Mouse (Mus musculus): Measurements from ENCODE around the gene Tubd1. TPM values are rescaled to one million over a fixed set of nuclear protein-coding genes. Genes with fewer than 3 reads are reported as not detected.
"Not testable (repeated sequence)": the region's sequence is repeated elsewhere in the genome, so short reads cannot be mapped to it uniquely, and the experiment has no call there.

Tubd1 gene
- polyA plus RNA-seq, 1 experiment from 2014 or later = 13.2 TPM

DNA sequence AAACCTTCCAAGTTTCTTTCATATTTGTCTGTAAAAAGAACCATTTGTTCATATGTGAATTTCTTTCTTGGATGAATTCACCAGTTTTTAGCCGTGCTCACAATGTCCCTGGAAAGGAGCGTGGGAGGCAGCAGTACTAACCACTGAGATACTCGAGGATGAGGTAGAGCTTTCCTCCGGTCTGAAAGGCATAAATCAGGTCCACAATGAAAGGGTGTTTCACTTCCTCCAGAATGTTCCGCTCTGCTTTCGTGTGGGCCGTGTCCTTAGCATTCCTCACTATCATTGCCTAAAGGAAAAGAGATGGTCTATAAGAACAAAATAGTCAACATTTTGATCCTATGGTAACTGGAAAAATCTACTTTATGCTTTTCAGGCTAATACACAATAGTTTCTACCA lies 25.0 kb upstream of the Tubd1 start:
- no peaks in the 10 kb centered on the region for H3K9me3 ChIP-seq (ENCODE audit: control insufficient read depth, low read length)
- H3K36me3 ChIP-seq (ENCODE audit: control insufficient read depth, insufficient read depth, low read length) = peaks cover 21% of the 10 kb centered on the region
- no peak overlapping the region for H3K4me3 ChIP-seq (ENCODE audit: low read depth, low read length)
- H3K27me3 ChIP-seq (ENCODE audit: control insufficient read depth, insufficient read depth, low read length) = no peaks in the 10 kb centered on the region
- 91% methylated on average over 7 of the region's 7 CpGs for WGBS
- H3K4me1 ChIP-seq (ENCODE audit: control insufficient read depth, insufficient read depth, low read length) = no peaks in the 10 kb centered on the region
- H3K9ac ChIP-seq (ENCODE audit: low read length) = no peak overlapping the region
- DNase-seq (ENCODE audit: low spot score) (no peak), ATAC-seq (ENCODE audit: insufficient read depth, low FRiP score, low TSS enrichment) (no peak)
- no peak overlapping the region for H3K27ac ChIP-seq (ENCODE audit: low read depth, low read length)
- H3K4me2 ChIP-seq (ENCODE audit: low read depth) = no peak overlapping the region

DNA sequence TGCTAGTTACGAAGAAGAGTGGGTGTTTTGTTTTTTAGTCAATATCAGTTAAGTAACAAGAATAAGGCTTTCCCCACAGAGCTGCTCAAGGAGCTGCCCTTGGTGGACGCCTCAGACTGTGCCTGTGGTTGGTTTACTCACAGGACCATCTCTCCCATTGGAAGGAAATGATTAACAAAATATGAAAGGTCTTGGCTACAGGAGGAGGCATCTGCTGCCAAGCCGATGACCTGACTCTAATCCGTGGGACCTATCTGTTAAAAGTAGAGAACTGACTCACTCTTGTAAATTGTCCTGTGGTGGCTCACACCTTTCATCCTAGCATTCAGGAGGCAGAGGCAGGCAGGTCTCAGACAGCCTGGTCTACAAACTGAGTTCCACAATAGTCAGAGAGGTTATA lies 17.3 kb upstream of the Tubd1 start:
- Histone ChIP-seq H3K27ac (ENCODE audit: low read depth, low read length) (no peak overlapping the region), H3K9me3 (ENCODE audit: control insufficient read depth, low read length) (no peaks in the 10 kb centered on the region), H3K4me3 (ENCODE audit: low read depth, low read length) (no peak overlapping the region), H3K4me2 (ENCODE audit: low read depth) (no peak overlapping the region), H3K4me1 (ENCODE audit: control insufficient read depth, insufficient read depth, low read length) (no peaks in the 10 kb centered on the region), H3K9ac (ENCODE audit: low read length) (no peak overlapping the region), H3K27me3 (ENCODE audit: control insufficient read depth, insufficient read depth, low read length) (no peaks in the 10 kb centered on the region), H3K36me3 (ENCODE audit: control insufficient read depth, insufficient read depth, low read length) (peaks cover 7% of the 10 kb centered on the region; the same call in 1 of the 2 replicates)
- DNase-seq (ENCODE audit: low spot score) (no peak), ATAC-seq (ENCODE audit: insufficient read depth, low FRiP score, low TSS enrichment) (no peak)
- WGBS = 89% methylated on average over 4 of the region's 4 CpGs

DNA sequence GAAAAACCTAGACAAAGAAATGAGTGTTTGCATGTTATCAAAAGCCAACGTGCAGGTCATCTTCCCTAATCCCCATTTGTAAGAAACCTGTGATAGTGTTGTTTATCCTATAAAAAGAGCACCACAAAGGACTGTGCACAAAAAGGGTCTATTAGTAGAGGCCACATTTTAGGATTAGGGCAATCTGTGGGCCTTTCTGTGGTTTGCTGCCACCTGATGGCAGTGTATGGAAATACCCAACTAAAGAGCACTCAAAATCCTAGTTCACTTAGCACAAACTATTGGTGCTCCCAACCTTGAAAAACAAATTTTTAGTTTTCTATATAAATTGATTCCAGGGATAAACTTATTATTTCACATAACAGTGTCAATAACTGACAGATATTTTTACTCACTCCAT lies 12.0 kb upstream of the Tubd1 start:
- no peak for ATAC-seq (ENCODE audit: insufficient read depth, low FRiP score, low TSS enrichment)
- Histone ChIP-seq H3K4me1 (ENCODE audit: control insufficient read depth, insufficient read depth, low read length) (no peaks in the 10 kb centered on the region), H3K4me3 (ENCODE audit: low read depth, low read length) (no peak overlapping the region), H3K36me3 (ENCODE audit: control insufficient read depth, insufficient read depth, low read length) (0 out of 2 replicates have a peak, but pooled peaks cover 2% of the 10 kb centered on the region), H3K27me3 (ENCODE audit: control insufficient read depth, insufficient read depth, low read length) (no peaks in the 10 kb centered on the region), H3K9me3 (ENCODE audit: control insufficient read depth, low read length) (no peaks in the 10 kb centered on the region), H3K27ac (ENCODE audit: low read depth, low read length) (no peak overlapping the region), H3K9ac (ENCODE audit: low read length) (no peak overlapping the region), H3K4me2 (ENCODE audit: low read depth) (no peak overlapping the region)
- DNase-seq (ENCODE audit: low spot score) = no peak
- 87% methylated on average over 1 of the region's 1 CpGs for WGBS

DNA sequence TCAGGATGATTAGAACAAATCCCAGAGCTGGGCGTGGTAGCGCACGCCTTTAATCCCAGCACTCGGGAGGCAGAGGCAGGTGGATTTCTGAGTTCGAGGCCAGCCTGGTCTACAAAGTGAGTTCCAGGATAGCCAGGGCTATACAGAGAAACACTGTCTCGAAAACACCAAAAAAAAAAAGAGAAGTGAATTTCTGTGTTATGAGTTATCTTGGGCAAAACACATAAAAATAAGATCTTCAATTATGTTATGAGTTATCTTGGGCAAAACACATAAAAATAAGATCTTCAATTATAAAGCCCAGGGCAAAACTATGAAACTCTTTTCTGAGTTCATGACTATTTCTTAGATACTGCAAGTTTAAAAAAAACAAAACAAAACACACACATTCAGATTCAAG lies 11.5 kb upstream of the Tubd1 start:
- not testable (repeated sequence) for H3K4me1 ChIP-seq (ENCODE audit: control insufficient read depth, insufficient read depth, low read length); ATAC-seq (ENCODE audit: insufficient read depth, low FRiP score, low TSS enrichment); H3K27me3 ChIP-seq (ENCODE audit: control insufficient read depth, insufficient read depth, low read length); H3K4me2 ChIP-seq (ENCODE audit: low read depth); H3K36me3 ChIP-seq (ENCODE audit: control insufficient read depth, insufficient read depth, low read length); H3K9me3 ChIP-seq (ENCODE audit: control insufficient read depth, low read length); H3K9ac ChIP-seq (ENCODE audit: low read length); H3K27ac ChIP-seq (ENCODE audit: low read depth, low read length); H3K4me3 ChIP-seq (ENCODE audit: low read depth, low read length); DNase-seq (ENCODE audit: low spot score)
- WGBS = 87% methylated on average over 6 of the region's 6 CpGs

DNA sequence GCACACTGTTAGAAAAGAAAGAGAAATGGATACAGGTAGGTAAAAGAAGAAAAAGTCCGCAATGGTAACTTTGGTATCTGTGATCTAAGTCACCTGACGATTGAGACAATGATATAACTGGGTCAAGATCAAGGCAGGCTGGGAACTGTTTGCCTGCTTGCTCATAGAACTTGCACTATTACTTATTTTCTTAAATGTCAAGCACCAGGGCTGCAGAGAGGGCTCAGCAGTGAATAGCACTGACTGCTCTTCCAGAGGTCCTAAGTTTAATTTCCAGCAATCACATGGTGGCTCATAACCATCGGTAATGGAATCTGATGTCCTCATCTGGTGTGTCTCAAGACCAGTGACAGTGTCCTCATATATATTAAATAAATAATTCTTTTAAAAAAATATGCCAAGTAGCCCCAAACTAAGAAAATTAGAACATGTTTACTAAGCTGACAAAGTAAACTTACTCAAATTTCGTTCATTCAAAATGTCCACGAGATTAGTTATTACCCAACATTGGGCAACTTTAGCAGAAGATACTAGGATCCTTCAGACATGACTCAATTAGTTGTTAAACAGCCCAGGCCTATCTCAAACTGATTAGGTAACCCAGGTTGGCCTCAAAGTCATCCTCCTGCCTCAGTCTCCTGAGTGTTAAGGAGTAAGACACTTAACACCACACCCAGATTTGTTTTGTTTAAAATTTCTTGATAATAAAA lies 10.4 kb upstream of the Tubd1 start:
- DNase-seq (ENCODE audit: low spot score) = no peak
- no peak for ATAC-seq (ENCODE audit: insufficient read depth, low FRiP score, low TSS enrichment)
- no peak overlapping the region for H3K27ac ChIP-seq (ENCODE audit: low read depth, low read length)
- 94% methylated on average over 5 of the region's 5 CpGs for WGBS
- H3K4me1 ChIP-seq (ENCODE audit: control insufficient read depth, insufficient read depth, low read length) = no peaks in the 10 kb centered on the region
- no peak overlapping the region for H3K4me3 ChIP-seq (ENCODE audit: low read depth, low read length)
- H3K4me2 ChIP-seq (ENCODE audit: low read depth) = no peak overlapping the region
- H3K9me3 ChIP-seq (ENCODE audit: control insufficient read depth, low read length) = no peaks in the 10 kb centered on the region
- no peak overlapping the region for H3K9ac ChIP-seq (ENCODE audit: low read length)
- no peaks in the 10 kb centered on the region for H3K36me3 ChIP-seq (ENCODE audit: control insufficient read depth, insufficient read depth, low read length)
- H3K27me3 ChIP-seq (ENCODE audit: control insufficient read depth, insufficient read depth, low read length) = no peaks in the 10 kb centered on the region

DNA sequence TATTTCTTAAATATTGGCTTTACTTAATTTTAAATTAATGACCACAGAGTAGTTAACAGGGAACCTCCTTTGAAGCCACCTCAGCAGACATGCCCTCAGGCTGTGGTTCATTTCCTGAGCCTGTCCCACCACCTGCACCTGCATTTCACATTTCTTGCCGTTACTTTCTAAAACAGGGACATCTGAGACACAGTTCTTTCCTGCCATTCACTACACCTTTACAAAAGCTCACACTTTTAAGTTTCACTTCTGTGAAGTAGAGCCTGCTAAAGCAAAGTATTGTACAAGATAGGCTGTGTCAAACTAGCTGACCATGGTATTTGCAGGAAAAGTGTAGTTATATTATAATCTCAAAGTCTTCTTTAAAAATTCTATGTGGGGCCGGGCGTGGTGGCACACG lies 6.0 kb upstream of the Tubd1 start:
- no peaks in the 10 kb centered on the region for H3K36me3 ChIP-seq (ENCODE audit: control insufficient read depth, insufficient read depth, low read length)
- no peaks in the 10 kb centered on the region; the same call in 1 of the 2 replicates for H3K4me1 ChIP-seq (ENCODE audit: control insufficient read depth, insufficient read depth, low read length)
- no peaks in the 10 kb centered on the region for H3K27me3 ChIP-seq (ENCODE audit: control insufficient read depth, insufficient read depth, low read length)
- ATAC-seq (ENCODE audit: insufficient read depth, low FRiP score, low TSS enrichment) (no peak), DNase-seq (ENCODE audit: low spot score) (no peak)
- no peak overlapping the region for H3K9ac ChIP-seq (ENCODE audit: low read length)
- H3K9me3 ChIP-seq (ENCODE audit: control insufficient read depth, low read length) = no peaks in the 10 kb centered on the region
- H3K4me3 ChIP-seq (ENCODE audit: low read depth, low read length) = no peak overlapping the region
- no peak overlapping the region for H3K27ac ChIP-seq (ENCODE audit: low read depth, low read length)
- H3K4me2 ChIP-seq (ENCODE audit: low read depth) = no peak overlapping the region
- 97% methylated on average over 4 of the region's 4 CpGs for WGBS

DNA sequence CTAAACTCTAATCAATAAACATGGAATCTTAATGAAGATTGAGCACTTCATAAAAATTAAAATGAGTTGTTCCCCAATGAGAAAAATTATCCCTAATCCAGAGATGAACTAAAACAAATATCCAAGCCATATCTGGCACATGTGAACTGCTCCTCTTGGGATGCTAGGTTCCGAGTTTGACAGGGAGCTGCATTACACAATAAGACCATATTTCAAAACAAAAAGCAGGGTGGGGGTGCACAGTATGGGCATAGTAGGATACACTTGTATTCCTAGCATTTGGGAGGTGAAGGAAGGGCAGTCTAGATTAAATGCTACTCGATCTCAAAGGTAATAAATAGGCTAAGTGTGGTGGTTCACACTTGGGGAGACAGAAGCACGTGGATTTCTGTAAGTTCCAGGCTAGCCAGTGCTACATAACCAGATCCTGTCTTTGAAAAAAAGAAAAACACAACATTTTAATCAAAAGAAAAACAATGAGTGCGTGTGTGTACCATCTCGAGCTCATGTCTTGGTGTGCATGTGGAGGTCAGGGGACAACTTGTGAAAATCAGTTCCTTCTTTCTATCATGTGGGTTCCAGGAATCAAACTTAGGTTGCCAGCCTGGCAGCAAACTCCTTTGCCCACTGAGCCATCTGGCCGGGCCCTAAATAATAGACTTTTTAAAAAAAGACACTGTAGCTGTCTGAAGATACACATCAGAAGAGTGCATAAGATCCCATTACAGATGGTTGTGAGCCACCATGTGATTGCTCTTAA lies 4.9 kb upstream of the Tubd1 start:
- no peak overlapping the region for H3K27ac ChIP-seq (ENCODE audit: low read depth, low read length)
- no peaks in the 10 kb centered on the region for H3K9me3 ChIP-seq (ENCODE audit: control insufficient read depth, low read length)
- H3K4me2 ChIP-seq (ENCODE audit: low read depth) = no peak overlapping the region
- DNase-seq (ENCODE audit: low spot score) = no peak
- WGBS = 96% methylated on average over 6 of the region's 6 CpGs
- no peak overlapping the region for H3K4me3 ChIP-seq (ENCODE audit: low read depth, low read length)
- H3K36me3 ChIP-seq (ENCODE audit: control insufficient read depth, insufficient read depth, low read length) = no peaks in the 10 kb centered on the region
- H3K9ac ChIP-seq (ENCODE audit: low read length) = no peak overlapping the region
- H3K4me1 ChIP-seq (ENCODE audit: control insufficient read depth, insufficient read depth, low read length) = no peaks in the 10 kb centered on the region; the same call in 1 of the 2 replicates
- ATAC-seq (ENCODE audit: insufficient read depth, low FRiP score, low TSS enrichment) = no peak
- no peaks in the 10 kb centered on the region for H3K27me3 ChIP-seq (ENCODE audit: control insufficient read depth, insufficient read depth, low read length)

DNA sequence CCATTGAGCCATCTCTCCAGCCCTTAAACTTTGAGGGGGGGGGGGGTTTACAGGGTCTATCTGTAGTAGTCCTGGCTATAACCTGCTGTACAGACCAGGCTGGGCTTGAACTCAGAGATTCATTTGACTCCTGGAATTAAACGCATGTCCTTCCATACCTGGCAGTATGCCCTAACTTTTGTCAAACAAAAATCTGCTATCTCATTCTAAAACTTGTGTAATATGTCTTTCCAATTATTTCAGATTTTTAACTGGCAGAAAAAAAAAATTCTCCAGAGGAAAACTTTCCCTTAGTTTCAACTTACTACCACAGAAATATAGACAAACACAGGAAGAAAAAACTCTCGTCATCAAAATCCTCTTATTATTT lies 4.3 kb upstream of the Tubd1 start:
- Histone ChIP-seq H3K27me3 (ENCODE audit: control insufficient read depth, insufficient read depth, low read length) (no peaks in the 10 kb centered on the region), H3K4me3 (ENCODE audit: low read depth, low read length) (no peak overlapping the region), H3K9me3 (ENCODE audit: control insufficient read depth, low read length) (no peaks in the 10 kb centered on the region), H3K4me1 (ENCODE audit: control insufficient read depth, insufficient read depth, low read length) (peaks cover 2% of the 10 kb centered on the region; the same call in 1 of the 2 replicates), H3K9ac (ENCODE audit: low read length) (no peak overlapping the region), H3K4me2 (ENCODE audit: low read depth) (no peak overlapping the region), H3K27ac (ENCODE audit: low read depth, low read length) (no peak overlapping the region), H3K36me3 (ENCODE audit: control insufficient read depth, insufficient read depth, low read length) (no peaks in the 10 kb centered on the region)
- 98% methylated on average over 2 of the region's 2 CpGs for WGBS
- DNase-seq (ENCODE audit: low spot score) = no peak
- ATAC-seq (ENCODE audit: insufficient read depth, low FRiP score, low TSS enrichment) = no peak

DNA sequence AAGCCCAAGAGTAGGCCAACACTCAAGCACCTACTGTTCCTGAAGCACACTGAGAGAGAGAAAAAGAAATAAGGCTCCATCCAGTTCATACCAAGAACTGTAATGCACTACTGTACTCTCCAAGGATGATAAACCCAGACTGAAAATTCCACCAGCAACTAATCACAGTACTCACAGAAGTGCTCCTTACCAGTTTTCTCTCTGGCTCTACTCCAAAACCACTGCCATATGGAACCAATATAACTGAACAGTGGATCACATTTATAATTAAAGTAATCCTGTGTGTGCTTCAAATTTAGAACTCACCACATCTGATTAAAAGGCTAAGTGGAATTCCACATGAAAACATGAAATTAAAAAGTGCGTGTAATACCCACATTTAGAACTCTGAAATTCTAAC lies 1.9 kb upstream of the Tubd1 start:
- no peak for ATAC-seq (ENCODE audit: insufficient read depth, low FRiP score, low TSS enrichment)
- Histone ChIP-seq H3K27ac (ENCODE audit: low read depth, low read length) (no peak overlapping the region), H3K4me1 (ENCODE audit: control insufficient read depth, insufficient read depth, low read length) (peaks cover 2% of the 10 kb centered on the region; the same call in 1 of the 2 replicates), H3K27me3 (ENCODE audit: control insufficient read depth, insufficient read depth, low read length) (no peaks in the 10 kb centered on the region), H3K9me3 (ENCODE audit: control insufficient read depth, low read length) (no peaks in the 10 kb centered on the region), H3K9ac (ENCODE audit: low read length) (no peak overlapping the region), H3K36me3 (ENCODE audit: control insufficient read depth, insufficient read depth, low read length) (no peaks in the 10 kb centered on the region), H3K4me3 (ENCODE audit: low read depth, low read length) (no peak overlapping the region), H3K4me2 (ENCODE audit: low read depth) (no peak overlapping the region)
- 90% methylated on average over 1 of the region's 1 CpGs for WGBS
- DNase-seq (ENCODE audit: low spot score) = no peak

All from neural tube, embryonic 11.5 days (tissue).